Mouse (Mus musculus) erythroblast, embryonic 14.5 days (primary cell): ENCODE results near the gene Lao1.

Experiments
- GATA1 ChIP-seq: IDR thresholded peaks from 2 replicates; pipeline ENCODE4 v1.6.1; 2012; ENCODE audit warnings: low read length, inconsistent platforms, mixed read lengths
- TAL1 ChIP-seq: IDR thresholded peaks from 3 replicates; pipeline ENCODE4 v1.6.1; 2012; ENCODE audit warnings: low read length, inconsistent platforms, mixed read lengths

- no peak for TF ChIP-seq GATA1
- no peak for TF ChIP-seq TAL1
These were observed 11.9 kb downstream of the Lao1 start for GRCm38 (mm10) chr4:118973281-118973680.
